Mouse (Mus musculus): ENCODE measurements around the gene Mrpl10. TPM values are rescaled to one million over a fixed set of nuclear protein-coding genes. Genes with fewer than 3 reads are reported as not detected.

Gene Mrpl10
- polyA plus RNA-seq, 1 experiment from 2014 or later: 83.2 TPM

GRCm38 (mm10) chr11:97032499-97032898 is 8.9 kb upstream of the Mrpl10 start:
- H3K4me3 ChIP-seq: no peak overlapping the region
- no peaks in the 10 kb centered on the region for H3K27me3 ChIP-seq
- H3K9ac ChIP-seq: peak overlapping the region; percentile 35; the same call in 1 of the 2 replicates
- H3K9me3 ChIP-seq: no peaks in the 10 kb centered on the region
- no peak overlapping the region for H3K4me2 ChIP-seq (replicated peaks)
- 93% methylated on average over 4 of the region's 4 CpGs for WGBS
- peaks cover 8% of the 10 kb centered on the region for H3K4me1 ChIP-seq
- ATAC-seq (ENCODE audit: low FRiP score, low read depth): no peak
- H3K36me3 ChIP-seq: peaks cover 20% of the 10 kb centered on the region
- H3K27ac ChIP-seq: no peak overlapping the region

DNA sequence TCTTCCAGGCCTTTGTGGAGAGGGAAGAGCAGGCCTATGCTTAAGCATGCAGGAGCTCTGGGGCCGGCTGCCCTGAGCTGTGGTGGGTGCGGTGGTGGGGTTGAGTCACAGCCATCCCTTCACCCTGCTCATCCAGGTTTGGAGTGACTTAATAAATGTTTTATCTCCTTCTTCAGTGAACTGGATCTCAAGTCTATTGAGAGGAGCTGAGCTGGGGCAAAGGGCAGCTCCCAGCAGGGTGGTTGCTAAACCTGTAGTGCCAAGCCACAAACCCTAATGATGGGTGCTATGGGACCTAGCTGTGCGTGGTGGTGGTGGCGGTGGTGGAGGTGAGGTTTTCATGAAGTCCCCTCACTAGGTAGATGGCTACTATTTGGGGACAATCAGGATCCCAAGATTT is 7.6 kb upstream of the Mrpl10 start:
- H3K9me3 ChIP-seq: no peaks in the 10 kb centered on the region
- no peak overlapping the region for H3K4me2 ChIP-seq (replicated peaks)
- no peak for ATAC-seq (ENCODE audit: low FRiP score, low read depth)
- 84% methylated on average over 4 of the region's 4 CpGs for WGBS
- peaks cover 8% of the 10 kb centered on the region for H3K4me1 ChIP-seq
- H3K36me3 ChIP-seq: peaks cover 20% of the 10 kb centered on the region
- H3K9ac ChIP-seq: no peak overlapping the region
- no peaks in the 10 kb centered on the region for H3K27me3 ChIP-seq
- H3K27ac ChIP-seq: no peak overlapping the region
- H3K4me3 ChIP-seq: no peak overlapping the region

DNA sequence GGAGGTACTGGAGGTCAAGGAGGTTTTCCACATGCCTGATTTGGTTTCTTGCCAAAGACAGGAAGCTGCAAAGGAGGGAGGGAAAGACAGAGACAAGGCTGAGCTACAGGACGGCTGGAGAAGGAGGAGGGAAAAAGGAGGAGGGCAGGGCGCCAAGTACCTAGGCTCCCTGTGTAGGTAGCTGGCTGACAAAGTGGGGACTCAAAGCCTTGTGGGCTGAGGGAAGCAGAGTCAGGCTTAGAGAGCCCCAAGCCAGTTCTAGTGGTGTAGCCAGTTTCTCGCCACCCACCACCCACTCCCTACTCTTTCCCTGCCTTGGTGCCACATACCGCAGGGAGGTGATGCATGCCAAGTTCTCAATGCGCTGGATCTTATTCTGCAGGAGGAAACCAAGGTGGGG is 5.2 kb upstream of the Mrpl10 start:
- WGBS: 80% methylated on average over 5 of the region's 5 CpGs
- no peaks in the 10 kb centered on the region for H3K27me3 ChIP-seq
- H3K4me3 ChIP-seq: no peak overlapping the region
- peaks cover 5% of the 10 kb centered on the region; the same call in 1 of the 2 replicates for H3K4me1 ChIP-seq
- H3K4me2 ChIP-seq (replicated peaks): no peak overlapping the region
- H3K36me3 ChIP-seq: peaks cover 20% of the 10 kb centered on the region
- no peak overlapping the region for H3K9ac ChIP-seq
- H3K27ac ChIP-seq: no peak overlapping the region
- no peaks in the 10 kb centered on the region for H3K9me3 ChIP-seq
- ATAC-seq (ENCODE audit: low FRiP score, low read depth): no peak

- no peak overlapping the region for H3K4me2 ChIP-seq (replicated peaks)
- no peak overlapping the region; the same call in 1 of the 2 replicates for H3K9ac ChIP-seq
- ATAC-seq (ENCODE audit: low FRiP score, low read depth): no peak
- H3K9me3 ChIP-seq: no peaks in the 10 kb centered on the region
- H3K4me1 ChIP-seq: peaks cover 13% of the 10 kb centered on the region
- H3K36me3 ChIP-seq: peaks cover 5% of the 10 kb centered on the region
- H3K4me3 ChIP-seq: no peak overlapping the region
- no peaks in the 10 kb centered on the region for H3K27me3 ChIP-seq
- 61% methylated on average over 7 of the region's 7 CpGs for WGBS
- no peak overlapping the region for H3K27ac ChIP-seq
These were observed 2.5 kb upstream of the Mrpl10 start for GRCm38 (mm10) chr11:97038881-97039280.

GRCm38 (mm10) chr11:97040301-97041021 is 899 bp upstream of the Mrpl10 start:
- 50% methylated on average over 12 of the region's 12 CpGs for WGBS
- peak overlapping the region; percentile 91 for H3K9ac ChIP-seq
- peak overlapping the region; percentile 82 for H3K4me3 ChIP-seq

DNA sequence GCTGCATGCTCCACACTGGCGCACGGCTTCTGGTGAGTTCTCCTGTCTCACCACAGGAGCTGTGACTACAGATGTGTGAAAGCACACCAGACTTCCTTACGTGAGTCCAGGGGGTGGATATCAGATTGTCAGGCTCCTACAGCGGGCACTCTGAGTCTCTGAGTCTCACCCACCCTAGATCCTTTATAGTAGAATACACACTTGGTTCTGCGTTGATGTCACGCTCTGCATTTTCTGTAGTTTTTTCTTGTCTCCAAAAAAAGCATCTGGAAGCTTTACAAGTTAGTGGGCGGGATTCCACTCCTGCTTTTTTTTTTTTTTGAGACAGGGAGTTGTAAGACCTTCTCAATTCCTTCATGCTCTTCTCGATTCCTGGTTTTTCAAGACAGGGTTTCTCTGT is 3.5 kb downstream of the Mrpl10 start:
- ATAC-seq (ENCODE audit: low FRiP score, low read depth): no peak
- H3K4me1 ChIP-seq: peaks cover 14% of the 10 kb centered on the region
- H3K36me3 ChIP-seq: peaks cover 46% of the 10 kb centered on the region
- H3K4me2 ChIP-seq (replicated peaks): no peak overlapping the region
- H3K27ac ChIP-seq: no peak overlapping the region
- no peak overlapping the region for H3K4me3 ChIP-seq
- 93% methylated on average over 8 of the region's 8 CpGs for WGBS
- no peaks in the 10 kb centered on the region for H3K9me3 ChIP-seq
- H3K9ac ChIP-seq: no peak overlapping the region
- H3K27me3 ChIP-seq: no peaks in the 10 kb centered on the region

More at GRCm38 (mm10) chr11:97040301-97041021, 899 bp upstream of the Mrpl10 start:
- Histone ChIP-seq H3K4me2 (replicated peaks) (peak overlapping the region; percentile 79), H3K9me3 (no peaks in the 10 kb centered on the region), H3K27me3 (no peaks in the 10 kb centered on the region), H3K36me3 (peaks cover 18% of the 10 kb centered on the region), H3K4me1 (peaks cover 13% of the 10 kb centered on the region), H3K27ac (no peak overlapping the region)
- ATAC-seq (ENCODE audit: low FRiP score, low read depth): no peak

DNA sequence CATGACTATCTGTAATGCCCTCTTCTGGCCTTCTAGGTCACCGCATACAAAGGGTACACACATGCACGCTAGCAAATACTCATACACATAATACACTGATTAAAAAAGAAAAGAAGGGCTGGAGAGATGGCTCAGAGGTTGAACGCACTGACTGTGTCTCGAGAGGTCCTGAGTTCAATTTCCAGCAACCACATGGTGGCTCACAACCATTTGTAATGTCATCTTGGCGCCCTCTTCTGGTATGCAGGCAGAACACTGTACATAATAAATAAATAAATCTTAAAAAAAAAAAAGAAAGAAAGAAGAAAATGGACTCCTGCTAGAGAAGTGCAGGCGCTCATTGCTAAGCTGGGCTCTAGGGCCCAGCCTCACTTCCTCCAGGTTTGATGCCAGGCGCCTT is 4.5 kb downstream of the Mrpl10 start:
- Histone ChIP-seq H3K4me2 (replicated peaks) (no peak overlapping the region), H3K27me3 (no peaks in the 10 kb centered on the region), H3K4me1 (peaks cover 17% of the 10 kb centered on the region), H3K9me3 (no peaks in the 10 kb centered on the region), H3K36me3 (peaks cover 46% of the 10 kb centered on the region), H3K27ac (no peak overlapping the region), H3K9ac (no peak overlapping the region), H3K4me3 (no peak overlapping the region)
- WGBS: 83% methylated on average over 7 of the region's 7 CpGs
- ATAC-seq (ENCODE audit: low FRiP score, low read depth): no peak

GRCm38 (mm10) chr11:97048090-97048650 is 6.8 kb downstream of the Mrpl10 start:
- no peak overlapping the region for H3K9ac ChIP-seq
- no peak overlapping the region for H3K27ac ChIP-seq
- peaks cover 54% of the 10 kb centered on the region for H3K36me3 ChIP-seq
- WGBS: 82% methylated on average over 8 of the region's 8 CpGs
- no peak for ATAC-seq (ENCODE audit: low FRiP score, low read depth)
- no peaks in the 10 kb centered on the region for H3K27me3 ChIP-seq
- peaks cover 21% of the 10 kb centered on the region for H3K4me1 ChIP-seq
- H3K4me3 ChIP-seq: no peak overlapping the region
- no peak overlapping the region for H3K4me2 ChIP-seq (replicated peaks)
- no peaks in the 10 kb centered on the region for H3K9me3 ChIP-seq

DNA sequence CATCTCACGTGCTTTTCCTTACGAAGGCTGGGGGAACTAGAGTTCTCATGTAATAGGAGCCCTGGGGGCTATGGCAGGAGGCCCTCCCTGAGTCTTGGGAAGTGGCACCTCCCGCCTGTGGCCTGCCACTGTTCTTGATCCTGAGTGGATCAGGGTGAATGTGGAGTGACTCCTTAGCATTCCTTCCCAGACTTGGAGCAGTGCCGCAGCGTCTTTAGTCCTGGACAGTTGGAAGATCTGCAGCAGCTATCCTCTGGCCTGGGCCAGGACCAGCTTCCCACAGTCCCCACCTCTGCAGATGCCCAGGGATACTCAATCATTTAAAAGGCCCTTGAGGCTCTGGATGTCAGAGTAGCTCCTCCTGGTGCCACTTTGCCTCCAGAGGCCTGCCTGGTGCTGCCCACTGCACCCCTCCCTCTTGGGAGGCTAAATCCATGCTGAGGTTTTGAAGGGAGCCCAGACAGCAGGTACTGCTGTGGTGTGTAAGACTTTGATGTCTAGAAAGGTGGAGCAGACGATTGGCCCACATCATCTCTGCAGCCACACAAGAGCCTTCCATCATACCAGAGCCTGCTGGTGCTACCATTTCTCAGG is 8.2 kb downstream of the Mrpl10 start:
- H3K4me2 ChIP-seq (replicated peaks): no peak overlapping the region
- H3K27me3 ChIP-seq: no peaks in the 10 kb centered on the region
- no peak overlapping the region for H3K27ac ChIP-seq
- ATAC-seq (ENCODE audit: low FRiP score, low read depth): no peak
- WGBS: 66% methylated on average over 6 of the region's 6 CpGs
- H3K36me3 ChIP-seq: peaks cover 56% of the 10 kb centered on the region
- no peak overlapping the region for H3K9ac ChIP-seq
- H3K4me3 ChIP-seq: no peak overlapping the region
- H3K9me3 ChIP-seq: no peaks in the 10 kb centered on the region
- H3K4me1 ChIP-seq: peaks cover 21% of the 10 kb centered on the region

GRCm38 (mm10) chr11:97050216-97050943 is 9.0 kb downstream of the Mrpl10 start, which contains the start of gene Osbpl7:
Gene Osbpl7 (plus strand): TSS chr11:97050628.
- peaks cover 56% of the 10 kb centered on the region for H3K36me3 ChIP-seq
- H3K4me2 ChIP-seq (replicated peaks): peak within 1 kb of the TSS; percentile 97
- peaks cover 21% of the 10 kb centered on the region for H3K4me1 ChIP-seq
- peak within 1 kb of the TSS; percentile 82 for H3K4me3 ChIP-seq
- peak within 1 kb of the TSS; percentile 90 for H3K9ac ChIP-seq
- ATAC-seq (ENCODE audit: low FRiP score, low read depth): peak; percentile 82
- no peaks in the 10 kb centered on the region for H3K27me3 ChIP-seq
- no peak within 1 kb of the TSS; the same call in 1 of the 2 replicates for H3K27ac ChIP-seq
- no peaks in the 10 kb centered on the region for H3K9me3 ChIP-seq
- 6% methylated on average over 18 of the region's 18 CpGs for WGBS

- peak overlapping the region; percentile 90 for H3K9ac ChIP-seq
- peaks cover 58% of the 10 kb centered on the region for H3K36me3 ChIP-seq
- H3K27me3 ChIP-seq: no peaks in the 10 kb centered on the region
- WGBS: 28% methylated on average over 13 of the region's 13 CpGs
- peak overlapping the region; percentile 97 for H3K4me2 ChIP-seq (replicated peaks)
- H3K4me1 ChIP-seq: peaks cover 21% of the 10 kb centered on the region
- no peak for ATAC-seq (ENCODE audit: low FRiP score, low read depth)
- no peak overlapping the region; the same call in 1 of the 2 replicates for H3K27ac ChIP-seq
- H3K9me3 ChIP-seq: no peaks in the 10 kb centered on the region
- H3K4me3 ChIP-seq: peak overlapping the region; percentile 82
These were observed 9.7 kb downstream of the Mrpl10 start for GRCm38 (mm10) chr11:97050944-97051586.

All from limb, embryonic 13.5 days (tissue).